Mouse (Mus musculus) spleen, adult 2 months (tissue): Measurements from ENCODE around the gene Slc2a2. TPM values are rescaled to one million over a fixed set of nuclear protein-coding genes. Genes with fewer than 3 reads are reported as not detected.
A peak's percentile ranks its signal among the peaks of the same experiment; 100 is the strongest.

Experiments
- DNase-seq, 2 experiments: peaks; one replicate each; pipeline versions ENCODE4 v3.0.0 to v3.0.0-alpha.2; 2012 to 2021; ENCODE audit warnings: low spot score in 2 of 2, low read depth in 1 of 2
- H3K27ac ChIP-seq: fragments of 200-500 bp; 2 replicates; pipeline ENCODE4 v1.5.1; 2012; ENCODE audit warnings: low read length, inconsistent platforms; ENCODE audit not compliant: insufficient read depth
- H3K27me3 ChIP-seq: fragments of 200-500 bp; 2 replicates; pipeline ENCODE4 v1.6.1; 2012; ENCODE audit warnings: mild to moderate bottlenecking, moderate library complexity, low read length, inconsistent platforms; ENCODE audit not compliant: control insufficient read depth, insufficient read depth
- H3K36me3 ChIP-seq: fragments of 200-500 bp; 2 replicates; pipeline ENCODE4 v1.6.1; 2012; ENCODE audit warnings: mild to moderate bottlenecking, low read length, inconsistent platforms; ENCODE audit not compliant: control insufficient read depth, insufficient read depth
- H3K4me1 ChIP-seq: fragments of 200-500 bp; 2 replicates; pipeline ENCODE4 v1.6.1; 2011; ENCODE audit warnings: inconsistent platforms; ENCODE audit not compliant: control insufficient read depth, insufficient read depth, insufficient read length
- H3K4me3 ChIP-seq: fragments of 200-500 bp; 2 replicates; pipeline ENCODE4 v1.5.1; 2011; ENCODE audit warnings: mild to moderate bottlenecking, inconsistent platforms; ENCODE audit not compliant: insufficient read depth, insufficient read length; ENCODE audit errors: extremely low read depth
- CTCF ChIP-seq: fragments of 200-500 bp; IDR thresholded peaks from 2 replicates; pipeline ENCODE4 v1.5.1; 2011; ENCODE audit warnings: mild to moderate bottlenecking, inconsistent platforms; ENCODE audit not compliant: insufficient read depth, insufficient read length, insufficient replicate concordance; ENCODE audit errors: extremely low read depth
- POLR2A ChIP-seq: fragments of 200-500 bp; IDR thresholded peaks from 2 replicates; pipeline ENCODE4 v1.6.1; 2011; ENCODE audit warnings: low read depth, low read length, inconsistent platforms
- WGBS: fragments of 180-500 bp; shearing (Covaris S2); methylation state at CpG from one replicate; pipeline ENCODE4 v1.1.7; 2018; 5-methylcytosine and 5-hydroxymethylcytosine counted together
- polyA plus RNA-seq: library from polyadenylated mRNA; depleted of rRNA; stranded (reverse); fragments of >200 nt; gene quantifications from 2 replicates; pipeline ENCODE4 v1.2.3, GENCODE M21; 2012; rRNA removed

The Slc2a2 gene
- polyA plus RNA-seq, 1 experiment = 0.11 TPM

DNA sequence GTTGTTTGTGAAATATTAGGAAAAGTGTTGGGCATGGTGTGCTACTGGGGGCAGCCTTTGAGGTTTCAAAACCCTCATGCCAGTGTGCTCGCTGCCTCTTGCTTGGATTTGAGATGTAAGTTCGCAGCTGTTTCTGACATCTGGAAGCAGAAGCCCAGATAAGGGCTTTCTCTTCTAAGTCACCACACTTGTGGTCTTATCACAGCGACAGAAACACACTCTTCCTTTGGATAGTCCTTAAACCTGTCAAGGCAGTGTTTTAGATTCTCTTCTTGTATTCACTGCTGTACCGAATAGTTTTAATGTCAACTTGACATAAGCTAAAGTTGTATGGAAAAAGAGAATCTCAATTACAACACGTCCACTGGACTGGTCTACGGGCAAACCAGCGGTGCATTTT lies 77.7 kb downstream of the Slc2a2 start:
- Histone ChIP-seq H3K4me3 (no peak overlapping the region), H3K27ac (no peak overlapping the region), H3K27me3 (no peaks in the 10 kb centered on the region), H3K4me1 (no peaks in the 10 kb centered on the region), H3K36me3 (no peaks in the 10 kb centered on the region)
- DNase-seq = no peak
- TF ChIP-seq POLR2A = no peak
- no peak for TF ChIP-seq CTCF
- WGBS = 82% methylated on average over 7 of the region's 7 CpGs

DNA sequence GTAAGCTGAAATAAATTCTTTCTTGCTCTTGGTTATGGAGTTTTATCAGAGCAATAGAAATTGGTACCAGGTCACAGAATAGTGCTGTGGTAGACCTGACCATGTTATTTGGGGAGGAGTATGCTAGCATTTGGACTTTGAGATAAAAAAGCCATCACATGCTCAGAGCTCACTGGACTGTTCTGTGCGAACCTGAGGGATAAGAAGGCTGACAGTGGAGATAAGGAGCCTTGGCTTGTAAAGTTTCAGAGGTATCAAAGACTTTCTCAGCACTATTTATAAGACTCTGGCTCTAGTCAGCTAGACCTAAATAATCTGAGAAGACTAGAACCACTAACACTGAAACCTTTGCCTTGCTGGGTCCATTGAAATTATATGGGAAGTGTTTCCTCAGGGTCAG lies 78.3 kb downstream of the Slc2a2 start:
- Histone ChIP-seq H3K36me3 (no peaks in the 10 kb centered on the region), H3K27ac (0 out of 2 replicates have a peak overlapping the region, but pooled peaks have one; percentile 13), H3K4me3 (no peak overlapping the region), H3K27me3 (no peaks in the 10 kb centered on the region), H3K4me1 (peaks cover 3% of the 10 kb centered on the region)
- DNase-seq = no peak
- WGBS = 85% methylated on average over 1 of the region's 1 CpGs
- TF ChIP-seq CTCF (no peak), POLR2A (no peak)

DNA sequence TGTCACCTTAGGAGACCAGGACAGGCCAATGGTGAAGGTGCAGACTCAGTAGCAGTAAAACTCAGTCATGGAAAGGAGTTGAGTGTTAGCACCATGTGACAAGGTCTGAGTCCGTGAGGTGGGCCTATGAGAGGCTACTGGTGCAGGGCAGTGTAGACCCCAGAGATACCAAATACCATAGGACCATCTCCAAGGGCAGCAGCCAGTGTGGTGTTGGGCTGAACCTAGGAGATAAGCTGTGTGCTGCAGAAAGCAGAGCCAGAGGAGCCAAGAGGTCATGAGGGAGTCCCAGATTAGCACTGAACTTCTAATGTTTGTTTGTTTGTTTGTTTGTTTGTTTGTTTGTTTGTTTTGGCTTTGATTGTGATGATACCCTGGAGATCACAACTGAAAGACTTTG lies 78.8 kb downstream of the Slc2a2 start:
- peak overlapping the region; percentile 13; the same call in 1 of the 2 replicates for H3K27ac ChIP-seq
- DNase-seq = no peak
- 69% methylated on average over 1 of the region's 1 CpGs for WGBS
- peaks cover 3% of the 10 kb centered on the region for H3K27me3 ChIP-seq
- no peak overlapping the region for H3K4me3 ChIP-seq
- no peaks in the 10 kb centered on the region for H3K36me3 ChIP-seq
- H3K4me1 ChIP-seq = peaks cover 6% of the 10 kb centered on the region
- no peak for TF ChIP-seq CTCF
- TF ChIP-seq POLR2A = no peak

DNA sequence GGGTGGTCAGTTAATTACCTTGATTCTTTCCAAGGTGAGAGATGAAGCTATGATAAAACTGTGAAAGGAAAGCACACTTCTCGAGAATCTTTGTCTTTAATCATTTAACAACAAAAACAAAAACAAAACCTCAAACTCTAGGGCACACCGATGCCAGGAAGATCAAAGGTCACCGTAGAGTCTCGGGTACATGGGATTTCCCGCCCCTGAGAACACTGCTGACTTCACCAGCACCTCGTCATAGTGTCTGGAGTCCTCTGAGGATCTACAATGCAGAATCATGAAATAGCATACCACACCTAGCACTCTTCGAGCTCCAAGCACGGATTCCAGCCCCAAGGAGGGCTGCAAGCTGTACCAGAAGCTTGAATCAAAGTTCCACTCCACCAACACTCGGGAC lies 82.8 kb downstream of the Slc2a2 start:
- no peak for DNase-seq
- H3K4me1 ChIP-seq = peaks cover 11% of the 10 kb centered on the region
- H3K27me3 ChIP-seq = peaks cover 6% of the 10 kb centered on the region
- no peak overlapping the region for H3K27ac ChIP-seq
- TF ChIP-seq POLR2A = no peak
- TF ChIP-seq CTCF = no peak
- no peaks in the 10 kb centered on the region for H3K36me3 ChIP-seq
- no peak overlapping the region for H3K4me3 ChIP-seq
- 75% methylated on average over 9 of the region's 9 CpGs for WGBS

Other genes starting within 250 kb of the Slc2a2 start
- gene Eif5a2, start 83.4 kb downstream of the Slc2a2 start, polyA plus RNA-seq = 0.69 and 0.88 TPM in 2 replicates
- gene Rpl22l1, start 107.5 kb downstream of the Slc2a2 start, polyA plus RNA-seq = 4.4 and 5.6 TPM in 2 replicates
- gene Gm1527, start 194.7 kb downstream of the Slc2a2 start, polyA plus RNA-seq = not detected in 2 replicates